Mouse (Mus musculus) left cerebral cortex, adult 2 months (tissue): ENCODE measurements around the gene Ftsj3. TPM values are rescaled to one million over a fixed set of nuclear protein-coding genes. Genes with fewer than 3 reads are reported as not detected.
A peak's percentile ranks its signal among the peaks of the same experiment; 100 is the strongest.

Experiments used
- DNase-seq, 2 experiments: peaks; one replicate each; pipeline ENCODE4 v3.0.0; 2021 to 2022; ENCODE audit warnings: low spot score in 2 of 2, mixed read lengths in 1 of 2; ENCODE audit errors: extremely low spot score in 1 of 2
- H3K27ac ChIP-seq: fragments of 200-600 bp; 2 replicates; pipeline ENCODE4 v1.8.1; 2022
- H3K4me3 ChIP-seq: fragments of 200-600 bp; 2 replicates; pipeline ENCODE4 v1.8.1; 2022
- CTCF ChIP-seq: fragments of 200-600 bp; IDR thresholded peaks from 2 replicates; pipeline ENCODE4 v1.8.1; 2022; ENCODE audit warnings: antibody characterized with exemption, mild to moderate bottlenecking, moderate library complexity
- intact Hi-C: fragments of 180-260 bp; cut with DNase I; formaldehyde crosslinking; loops from one replicate; pipeline ENCODE4 v1.15.1; 2025
- total RNA-seq, 2 experiments: library from RNA; stranded (reverse); gene quantifications; 2 replicates each; pipeline ENCODE4 v1.2.3; 2021

Gene Ftsj3
- total RNA-seq, 2 experiments from 2014 or later = 30.1 to 31.1 TPM

- intact Hi-C loops = no loop called here
- TF ChIP-seq CTCF = no peak
- Histone ChIP-seq H3K4me3 (no peak overlapping the region), H3K27ac (no peak overlapping the region)
- no peak for DNase-seq
Observed at GRCm38 (mm10) chr11:106282452-106282851, 26.6 kb upstream of the Ftsj3 start.

DNA sequence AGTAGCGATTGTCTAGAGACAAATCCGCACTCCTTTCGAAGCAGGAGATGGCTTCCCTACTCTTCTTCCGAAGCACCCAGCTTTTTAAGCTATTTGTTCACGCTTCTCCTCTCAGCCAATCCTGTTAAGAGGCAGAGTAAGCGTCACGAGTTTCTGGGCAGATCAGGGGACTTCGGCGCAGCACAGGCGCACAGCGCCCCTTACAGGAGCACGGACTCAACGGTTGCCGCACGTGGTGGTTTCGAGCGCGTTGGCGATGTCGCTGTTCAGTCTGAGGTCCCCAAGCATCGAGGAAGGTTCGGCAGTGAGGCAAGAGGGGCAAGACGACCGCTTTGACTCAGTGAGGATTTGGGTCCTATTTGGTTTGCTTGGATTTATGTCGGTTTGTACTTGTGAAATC, 20.6 kb upstream of the Ftsj3 start, which contains the start of gene Tcam1:
TSS of gene Tcam1 (plus strand) at position 219 of the 400 bp plus-strand sequence.
- no peak within 1 kb of the TSS for H3K27ac ChIP-seq
- DNase-seq = peak; percentile 89 to 94
- no peak within 1 kb of the TSS for H3K4me3 ChIP-seq
- intact Hi-C loops = no loop called here
- TF ChIP-seq CTCF = peak; percentile 79

DNA sequence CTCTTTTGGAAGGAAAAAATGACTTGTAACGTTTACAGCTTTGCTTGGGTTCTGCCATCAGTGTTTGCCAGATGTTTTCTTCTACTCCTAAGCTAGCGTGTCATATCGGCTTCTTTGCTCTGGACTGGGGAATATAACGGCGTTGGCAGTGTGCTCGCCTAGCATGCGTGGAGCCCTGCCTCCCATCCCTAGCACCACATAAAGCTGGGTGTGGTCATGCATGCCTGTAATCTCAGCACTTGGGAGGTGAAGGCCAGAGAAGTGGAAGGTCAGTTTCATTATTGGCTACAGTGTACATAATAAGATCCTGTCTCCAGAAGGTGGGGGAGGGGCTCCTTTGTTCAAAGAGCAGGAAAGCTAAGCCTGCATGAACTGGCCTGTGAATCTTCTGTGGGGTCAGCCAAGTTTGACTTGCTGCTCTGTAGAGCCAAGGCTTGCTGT, 19.1 kb upstream of the Ftsj3 start:
- Histone ChIP-seq H3K4me3 (no peak overlapping the region), H3K27ac (no peak overlapping the region)
- DNase-seq = no peak
- intact Hi-C loops = no loop called here
- TF ChIP-seq CTCF = no peak

DNA sequence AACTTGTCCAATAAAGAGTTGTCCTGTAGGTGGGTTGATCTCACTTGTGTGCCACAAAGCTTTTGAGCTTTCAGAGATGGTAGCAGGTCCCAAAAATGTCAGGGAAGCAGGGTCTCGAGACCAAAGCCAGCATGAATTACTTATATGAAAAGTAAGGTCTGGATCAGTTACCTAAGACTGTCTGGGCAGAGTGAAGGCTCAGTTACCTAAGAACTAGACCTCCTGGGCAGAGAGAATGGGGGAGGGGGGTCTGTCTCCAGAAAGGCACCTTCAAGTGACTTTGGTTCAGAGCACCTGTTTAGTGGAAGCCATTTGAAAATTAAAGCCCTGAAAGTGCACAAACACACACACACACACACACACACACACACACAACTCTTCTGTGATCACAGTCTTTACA, 18.5 kb upstream of the Ftsj3 start:
- TF ChIP-seq CTCF = no peak
- no peak for DNase-seq
- Histone ChIP-seq H3K4me3 (no peak overlapping the region), H3K27ac (no peak overlapping the region)
- intact Hi-C loops = no loop called here

GRCm38 (mm10) chr11:106273811-106274210, 17.9 kb upstream of the Ftsj3 start:
- no peak for TF ChIP-seq CTCF
- DNase-seq = no peak
- intact Hi-C loops = loop anchor here (1.0 to 2.0 kb wide), 3 partner anchors 17 to 515 kb away; partner anchors contain the start of genes Ccdc47, Cep95, Ddx42 and Ddx5
- Histone ChIP-seq H3K27ac (no peak overlapping the region), H3K4me3 (no peak overlapping the region)

DNA sequence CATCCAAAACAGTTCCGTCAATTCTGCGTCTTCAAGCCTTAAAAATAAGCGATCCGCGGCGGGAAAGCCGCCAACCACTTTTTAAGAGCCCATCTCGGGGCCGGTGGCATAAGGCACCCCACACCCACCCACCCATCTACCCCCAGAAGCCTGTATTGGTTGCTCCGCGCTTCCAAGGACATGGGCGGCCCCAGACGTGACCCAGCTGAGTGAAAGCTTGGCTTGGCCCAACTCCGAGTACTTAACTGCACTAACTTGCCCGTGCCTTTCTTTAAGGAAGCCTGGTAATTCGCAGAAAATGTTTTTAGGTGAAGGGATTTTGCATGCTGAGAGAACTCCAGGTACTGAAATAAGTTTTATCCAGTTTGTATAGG, 17.4 kb upstream of the Ftsj3 start:
- Histone ChIP-seq H3K27ac (peak overlapping the region; percentile 85), H3K4me3 (peak overlapping the region; percentile 83)
- no peak for TF ChIP-seq CTCF
- DNase-seq = no peak
- intact Hi-C loops = loop anchor here (1.0 to 2.0 kb wide), 3 partner anchors 16 to 516 kb away; partner anchors contain the start of genes Ccdc47, Cep95, Ddx42 and Ddx5

GRCm38 (mm10) chr11:106272644-106273310, 16.9 kb upstream of the Ftsj3 start, which contains the start of gene Smarcd2:
Gene Smarcd2 (minus strand): TSS chr11:106272972.
- TF ChIP-seq CTCF = no peak
- DNase-seq = peak; percentile 97 to 99
- intact Hi-C loops = loop anchor here (1.0 to 2.0 kb wide), 3 partner anchors 16 to 516 kb away; partner anchors contain the start of genes Ccdc47, Cep95, Ddx42 and Ddx5

DNA sequence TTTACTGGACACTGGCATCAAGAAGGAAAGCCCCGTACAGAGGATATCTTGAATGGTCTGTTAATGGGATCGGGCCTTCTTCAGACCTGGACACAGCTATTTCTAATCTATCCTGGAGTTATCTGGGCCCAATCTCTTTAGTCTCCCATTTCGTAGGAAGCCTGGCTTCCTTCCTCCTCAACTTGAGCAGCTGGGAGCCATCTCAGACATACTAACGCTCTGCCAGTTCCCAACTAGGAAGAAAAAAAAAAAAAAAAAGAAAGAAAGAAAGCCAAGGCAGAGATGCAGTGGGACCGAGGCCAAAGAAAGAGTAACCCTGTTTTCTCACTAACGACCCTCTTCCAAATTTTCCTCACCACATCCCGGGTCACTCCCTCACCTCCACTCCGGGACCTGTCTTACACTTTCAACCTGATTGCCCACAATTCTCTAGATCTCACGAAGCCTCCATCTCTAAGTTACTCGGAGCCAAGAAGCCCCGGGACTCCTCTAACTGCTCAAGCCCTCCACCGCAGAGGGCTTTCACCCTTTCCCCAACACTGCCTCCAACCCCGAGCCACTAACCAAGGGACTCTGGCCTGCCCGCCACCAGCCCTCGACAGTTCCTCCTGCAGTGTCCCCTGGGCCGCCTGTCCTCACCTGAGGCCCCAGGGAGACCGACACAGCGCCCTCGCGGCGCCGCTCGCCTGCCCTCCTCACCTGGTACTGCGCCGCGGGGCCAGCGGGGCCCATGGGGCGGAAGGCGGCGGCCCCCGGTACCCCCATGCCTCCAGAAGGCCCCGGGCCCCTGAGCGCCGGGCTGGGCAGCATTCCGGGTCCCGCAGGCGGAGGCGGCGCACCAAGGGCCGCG, 16.1 kb upstream of the Ftsj3 start:
- TF ChIP-seq CTCF = no peak
- intact Hi-C loops = loop anchor here (2.0 kb wide), 2 partner anchors 15 to 517 kb away; partner anchors contain the start of genes Cep95, Ddx5, Ftsj3 and Psmc5
- Histone ChIP-seq H3K4me3 (peak overlapping the region; percentile 83), H3K27ac (peak overlapping the region; percentile 92)
- DNase-seq = peak in 1 of 2 experiments; percentile 49

More at GRCm38 (mm10) chr11:106272644-106273310, 16.9 kb upstream of the Ftsj3 start, which contains the start of gene Smarcd2:
- peak within 1 kb of the TSS; percentile 92 for H3K27ac ChIP-seq
- peak within 1 kb of the TSS; percentile 83 for H3K4me3 ChIP-seq

DNA sequence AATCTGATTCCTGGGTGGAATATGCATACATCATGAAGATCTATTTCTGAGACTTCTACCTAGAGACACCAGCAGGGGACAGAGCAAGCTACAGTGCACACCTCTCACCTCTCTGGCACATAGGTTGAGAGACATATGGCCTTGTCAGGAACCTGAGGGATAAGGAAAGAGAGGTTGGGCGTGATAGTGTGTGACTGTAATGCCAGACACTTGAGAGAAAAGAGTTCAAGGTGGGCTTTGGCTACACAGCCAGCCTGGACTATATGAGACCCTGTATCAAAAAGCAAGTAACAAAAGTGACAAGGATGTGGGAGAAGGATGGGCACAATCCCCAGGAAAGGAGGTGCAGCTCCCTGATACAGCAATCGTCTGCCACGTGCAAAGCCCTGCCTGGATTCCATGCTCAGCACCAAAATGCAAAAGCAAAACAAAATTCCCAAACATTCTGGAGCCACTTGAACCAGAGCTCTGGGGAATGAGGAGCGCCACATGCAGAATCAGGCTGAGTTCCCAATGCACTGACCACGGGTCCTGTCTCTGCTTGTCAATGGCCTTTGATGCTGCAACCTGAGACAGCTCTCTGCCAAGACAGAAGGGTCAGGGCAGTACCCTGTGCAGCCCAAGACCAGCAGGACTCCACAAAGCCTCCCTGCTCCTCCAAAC, 15.4 kb upstream of the Ftsj3 start:
- peak overlapping the region; percentile 83 for H3K4me3 ChIP-seq
- intact Hi-C loops = no loop called here
- TF ChIP-seq CTCF = no peak; the same call in 1 of the 2 replicates
- no peak for DNase-seq
- peak overlapping the region; percentile 92 for H3K27ac ChIP-seq

DNA sequence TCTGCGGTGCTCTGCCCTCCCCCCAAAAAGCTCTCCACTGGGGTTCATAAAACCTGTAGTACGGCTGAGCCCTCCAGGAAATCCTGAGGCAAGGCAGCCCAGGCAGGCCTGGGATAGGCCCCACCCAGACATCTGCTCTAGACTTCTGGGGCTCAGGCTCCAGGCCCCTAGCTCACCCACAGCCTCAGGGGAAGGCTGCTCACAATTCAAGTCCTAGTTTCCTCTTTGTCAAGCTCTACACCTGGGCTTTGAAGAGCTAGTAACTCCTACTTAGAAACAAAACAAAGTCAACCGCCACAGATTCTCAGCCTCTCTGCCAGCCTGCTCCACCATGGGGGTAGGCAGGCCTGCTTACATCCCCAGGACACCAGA, 13.2 kb upstream of the Ftsj3 start:
- intact Hi-C loops = no loop called here
- Histone ChIP-seq H3K4me3 (no peak overlapping the region), H3K27ac (peak overlapping the region; percentile 77)

GRCm38 (mm10) chr11:106268326-106269059, 12.6 kb upstream of the Ftsj3 start:
- Histone ChIP-seq H3K4me3 (no peak overlapping the region), H3K27ac (peak overlapping the region; percentile 77)

More for the DNA sequence above, 13.2 kb upstream of the Ftsj3 start:
- DNase-seq = no peak
- no peak for TF ChIP-seq CTCF

More at GRCm38 (mm10) chr11:106268326-106269059, 12.6 kb upstream of the Ftsj3 start:
- DNase-seq = peak; percentile 44 to 54
- TF ChIP-seq CTCF = no peak
- intact Hi-C loops = no loop called here
